Comparison of ENCODE assay signal across 12 mouse cellular contexts in the genomic region with DNA sequence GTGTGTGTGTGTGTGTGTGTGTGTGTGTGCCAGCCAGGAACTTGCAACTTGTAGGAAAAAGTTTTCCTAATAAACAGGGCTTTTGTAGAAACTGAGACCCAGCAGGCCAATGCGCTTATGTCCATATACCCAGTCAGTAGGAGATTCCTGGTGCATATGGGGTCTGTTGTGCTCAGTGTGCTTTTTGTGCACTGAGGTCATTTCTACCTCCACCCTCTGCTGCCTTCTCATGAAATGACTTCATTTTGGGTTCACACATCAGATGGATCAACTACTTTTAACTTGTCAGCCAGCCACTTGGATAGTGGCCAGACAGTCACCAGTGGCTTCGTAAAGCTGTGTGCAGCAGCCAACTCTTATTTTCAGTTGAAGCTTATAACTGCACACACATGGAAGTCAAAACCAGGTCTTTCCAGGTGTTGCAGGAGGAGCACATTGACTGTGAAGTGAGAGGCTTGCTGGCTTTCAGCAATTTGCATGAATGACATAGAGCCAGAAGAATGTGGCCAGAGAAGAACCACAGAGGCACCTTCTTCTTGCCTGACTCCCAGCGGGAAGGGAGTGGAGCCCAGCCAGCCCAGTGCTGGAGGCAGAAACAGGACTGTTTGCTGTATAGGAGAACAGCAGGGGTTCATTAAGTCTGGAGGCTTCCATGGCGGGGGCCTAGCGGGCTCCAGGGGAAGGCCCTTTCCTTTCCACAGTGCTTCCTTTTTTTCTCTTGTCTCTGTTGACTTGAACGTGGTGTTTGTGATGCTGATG. TPM values are rescaled to one million over a fixed set of nuclear protein-coding genes. Genes with fewer than 3 reads are reported as not detected.
DNase-seq lines count a peak whose midpoint lies in the region; ATAC-seq and TF ChIP-seq lines count a peak whose summit lies in the region.
"Had no signal": no experiment of that assay in that cellular context is flagged by ENCODE, and none has a peak within 500 bp of the region (broad histone marks: within the 10 kb centered on the region; RNA-seq: fewer than 3 reads in every experiment).

No protein-coding gene starts in this region.

- in situ Hi-C loops in Patski (cut with MboI; ENCODE audit: low pct_unique_long_range_greater_than_20kb) = no loop called here

- no peak overlapping the region for H3K27ac ChIP-seq in kidney, embryonic 16.5 days (ENCODE audit: low read length)
- H3K27ac ChIP-seq in ES-Bruce4 (ENCODE audit: insufficient read depth, low read length) = no peak overlapping the region
- no peak overlapping the region for H3K27ac ChIP-seq in layer of hippocampus, adult 2 months
- H3K27ac ChIP-seq: hindbrain, embryonic 10.5 days; midbrain, embryonic 13.5 days had no signal

- no peak overlapping the region for H3K4me2 ChIP-seq in kidney, embryonic 16.5 days (replicated peaks; ENCODE audit: low read depth, low read length)
- H3K4me2 ChIP-seq: midbrain, embryonic 13.5 days had no signal

- no peak for ATAC-seq in kidney, embryonic 16.5 days (ENCODE audit: low FRiP score, low TSS enrichment)
- peak; percentile 88 for ATAC-seq in Patski
- ATAC-seq: midbrain, embryonic 13.5 days had no signal

- no peaks in the 10 kb centered on the region for H3K36me3 ChIP-seq in kidney, embryonic 16.5 days (ENCODE audit: insufficient read depth, low read length)
- H3K36me3 ChIP-seq in ES-Bruce4 (ENCODE audit: control insufficient read depth, insufficient read depth, low read length, poor library complexity, severe bottlenecking) = no peaks in the 10 kb centered on the region
- H3K36me3 ChIP-seq: hindbrain, embryonic 10.5 days; midbrain, embryonic 13.5 days had no signal

- WGBS in kidney, embryonic 16.5 days = 60% methylated on average over 6 of the region's 6 CpGs

- DNase-seq in kidney, adult 18-20 months = peak; percentile 15
- peak; percentile 83 for DNase-seq in Patski (ENCODE audit: low read depth, low spot score)
- peak; percentile 8 for DNase-seq in kidney, postnatal 14 days
- DNase-seq in spleen, postnatal 4 days (ENCODE audit: low spot score in 2 of 2) = no peak
- DNase-seq in layer of hippocampus, adult 2 months (ENCODE audit: low spot score in 2 of 2) = no peak
- DNase-seq: lung, adult 18-20 months; right cerebral cortex, adult 18-20 months had no signal

- H3K9ac ChIP-seq in kidney, embryonic 16.5 days (replicated peaks; ENCODE audit: low read length) = no peak overlapping the region
- H3K9ac ChIP-seq in ES-Bruce4 (ENCODE audit: low read depth, poor library complexity, severe bottlenecking) = no peak overlapping the region
- H3K9ac ChIP-seq: midbrain, embryonic 13.5 days had no signal

- no peaks in the 10 kb centered on the region for H3K9me3 ChIP-seq in kidney, embryonic 16.5 days (ENCODE audit: low read length)
- H3K9me3 ChIP-seq in ES-Bruce4 (replicated peaks; ENCODE audit: control insufficient read depth, insufficient read depth, low read length, poor library complexity, severe bottlenecking) = no peaks in the 10 kb centered on the region
- H3K9me3 ChIP-seq: hindbrain, embryonic 10.5 days; midbrain, embryonic 13.5 days had no signal

- POLR2A ChIA-PET in Patski (lab: Charles Lee) = interaction anchor here (0.7 kb wide), 1 partner anchor 157 kb away, joined by 3 read pairs; no protein-coding TSS in a partner anchor

- TF ChIP-seq CTCF in ES-Bruce4 (IDR thresholded peaks at IDR 0.05; ENCODE audit: low read depth, low read length) (no peak), Patski (IDR thresholded peaks at IDR 0.05) (no peak)
- TF ChIP-seq CTCF in layer of hippocampus, adult 2 months (conservative IDR thresholded peaks at IDR 0.05) = no peak

- CTCF ChIA-PET in Patski (lab: Charles Lee) = interaction anchor here (0.9 to 1.7 kb wide), 3 partner anchors 11 to 29 kb away, joined by 3 to 5 read pairs (median 3); no protein-coding TSS in a partner anchor

- no peak overlapping the region for H3K4me3 ChIP-seq in kidney, embryonic 16.5 days (ENCODE audit: low read length)
- H3K4me3 ChIP-seq in ES-Bruce4 (ENCODE audit: low read depth, low read length) = no peak overlapping the region
- no peak overlapping the region for H3K4me3 ChIP-seq in layer of hippocampus, adult 2 months
- H3K4me3 ChIP-seq: hindbrain, embryonic 10.5 days; midbrain, embryonic 13.5 days had no signal

- no peaks in the 10 kb centered on the region for H3K27me3 ChIP-seq in kidney, embryonic 16.5 days (ENCODE audit: insufficient read depth, low read length)
- no peaks in the 10 kb centered on the region for H3K27me3 ChIP-seq in ES-Bruce4 (ENCODE audit: control insufficient read depth, insufficient read depth, low read length, poor library complexity, severe bottlenecking)
- no peaks in the 10 kb centered on the region for H3K27me3 ChIP-seq in Patski
- H3K27me3 ChIP-seq: midbrain, embryonic 13.5 days had no signal

- TF ChIP-seq EP300 in ES-Bruce4 (IDR thresholded peaks at IDR 0.05; ENCODE audit: insufficient read depth, low read depth, low read length) = peak; percentile 61; the same call in 1 of the 2 replicates

- H3K4me1 ChIP-seq in kidney, embryonic 16.5 days (ENCODE audit: insufficient read depth, low read length) = peaks cover 10% of the 10 kb centered on the region; the same call in 1 of the 2 replicates
- H3K4me1 ChIP-seq in ES-Bruce4 (ENCODE audit: control insufficient read depth, insufficient read depth, low read length) = no peaks in the 10 kb centered on the region
- H3K4me1 ChIP-seq: midbrain, embryonic 13.5 days had no signal

- no peak for TF ChIP-seq POLR2A in ES-Bruce4 (IDR thresholded peaks at IDR 0.05; ENCODE audit: insufficient read depth, low read length)

RNA-seq across cellular contexts. Expression of a gene that starts 5.7 kb away (rescaled TPM):
- polyA plus RNA-seq in kidney, embryonic 16.5 days (2015; fragmentation: Nextera tagmentation; extraction: Ambion mirVana) = 31.2 and 34.1 TPM in 2 replicates
- polyA plus RNA-seq in ES-Bruce4 (2011; ENCODE audit: insufficient read depth, insufficient read length, low read depth, missing spikeins) (0.21 and 0.33 TPM in 2 replicates), Patski (2021) (19.0 TPM)
- 1 to 10 TPM; 8.0 to 8.3 TPM for total RNA-seq in layer of hippocampus, adult 2 months (2021)
- total RNA-seq: MEL had no signal

Comparison
In these comparisons a context has a peak if more than half of its experiments do, and no peak if none do; other contexts are left out.
1. DNase-seq: peak in kidney, adult 18-20 months (single experiment), Patski (single experiment) and kidney, postnatal 14 days (single experiment); none in spleen, postnatal 4 days (0 of 2) and layer of hippocampus, adult 2 months (0 of 2).
2. RNA of a gene that starts 5.7 kb away (polyA plus RNA-seq): 31.2 to 34.1 TPM in kidney, embryonic 16.5 days and 19.0 TPM in Patski (single experiment); 0.21 to 0.33 TPM in ES-Bruce4; every median in the first group is over 10 times any median in the second.